Mouse (Mus musculus) G1E (cell line): ENCODE data around the gene Spef2.
"Not testable (repeated sequence)": the region's sequence is repeated elsewhere in the genome, so short reads cannot be mapped to it uniquely, and the experiment has no call there.

ENCODE experiments used
- CTCF ChIP-seq: IDR thresholded peaks from 2 replicates; pipeline ENCODE4 v1.5.1; 2012; ENCODE audit warnings: low read depth, low read length, inconsistent platforms, mixed read lengths
- GATA1 ChIP-seq: IDR thresholded peaks from 2 replicates; pipeline ENCODE4 v1.6.1; 2012; ENCODE audit warnings: borderline replicate concordance, low read length, inconsistent platforms, mixed read lengths
- GATA2 ChIP-seq: IDR thresholded peaks from 2 replicates; pipeline ENCODE4 v1.6.1; 2012; ENCODE audit warnings: low read depth, low read length, inconsistent platforms, borderline replicate concordance

- not testable (repeated sequence) for TF ChIP-seq GATA1, CTCF, GATA2
These were observed 191.4 kb downstream of the Spef2 start for GRCm38 (mm10) chr15:9557264-9557663.
